Mouse (Mus musculus): ENCODE measurements around the gene Egfl8. TPM values are rescaled to one million over a fixed set of nuclear protein-coding genes. Genes with fewer than 3 reads are reported as not detected.

Egfl8 gene
- polyA plus RNA-seq, 1 experiment, result 0.03 TPM

- TF ChIP-seq TAL1 (IDR thresholded peaks at IDR 0.05; ENCODE audit: low read length), result no peak
- TF ChIP-seq GATA1 (IDR thresholded peaks at IDR 0.05; ENCODE audit: low read length), result no peak
- Histone ChIP-seq H3K4me3 (replicated peaks) (no peak overlapping the region), H3K9me3 (ENCODE audit: control insufficient read depth, low read length) (no peaks in the 10 kb centered on the region), H3K27me3 (ENCODE audit: control insufficient read depth) (peaks cover 23% of the 10 kb centered on the region), H3K36me3 (ENCODE audit: control insufficient read depth) (no peaks in the 10 kb centered on the region), H3K4me1 (ENCODE audit: control insufficient read depth) (peaks cover 22% of the 10 kb centered on the region)
Observed at GRCm38 (mm10) chr17:34563354-34563753, 52.4 kb downstream of the Egfl8 start.

Other genes starting within 250 kb of the Egfl8 start
- not detected in 2 replicates for gene Btnl1, start 238.8 kb downstream of the Egfl8 start, polyA plus RNA-seq (2012)
- gene BC051142, start 217.2 kb downstream of the Egfl8 start, polyA plus RNA-seq (2012), result not detected in 2 replicates
- 0.02 TPM in 1 of 2 replicates, not detected in the other for gene Btnl4, start 138.7 kb downstream of the Egfl8 start, polyA plus RNA-seq (2012)
- gene Btnl6, start 98.6 kb downstream of the Egfl8 start, polyA plus RNA-seq (2012), result not detected in 2 replicates
- gene Notch4, start 51.7 kb downstream of the Egfl8 start, polyA plus RNA-seq (2012), result 0.16 and 0.17 TPM in 2 replicates
- 1.2 and 1.3 TPM in 2 replicates for gene Gpsm3, start 26.2 kb downstream of the Egfl8 start, polyA plus RNA-seq (2012)
- 11.4 and 11.5 TPM in 2 replicates for gene Pbx2, start 24.7 kb downstream of the Egfl8 start, polyA plus RNA-seq (2012)
- 0.33 and 0.46 TPM in 2 replicates for gene Ager, start 18.1 kb downstream of the Egfl8 start, polyA plus RNA-seq (2012)
- 16.2 and 16.8 TPM in 2 replicates for gene Rnf5, start 12.3 kb downstream of the Egfl8 start, polyA plus RNA-seq (2012)
- gene Agpat1, start 11.7 kb downstream of the Egfl8 start, polyA plus RNA-seq (2012), result 16.1 and 18.7 TPM in 2 replicates
- gene Ppt2, start 12.5 kb upstream of the Egfl8 start, polyA plus RNA-seq (2012), result 1.4 and 1.7 TPM in 2 replicates
- not detected in 2 replicates for gene Prrt1, start 13.6 kb upstream of the Egfl8 start, polyA plus RNA-seq (2012)
- 0.48 and 0.56 TPM in 2 replicates for gene Fkbpl, start 28.8 kb upstream of the Egfl8 start, polyA plus RNA-seq (2012)
- gene Atf6b, start 31.2 kb upstream of the Egfl8 start, polyA plus RNA-seq (2012), result 7.7 and 7.8 TPM in 2 replicates
- under 0.01 TPM in 1 of 2 replicates, not detected in the other for gene Tnxb, start 54.6 kb upstream of the Egfl8 start, polyA plus RNA-seq (2012)
- gene C4b, start 127.9 kb upstream of the Egfl8 start, polyA plus RNA-seq (2012), result 0.05 TPM in 1 of 2 replicates, not detected in the other
- not detected in 2 replicates for gene Cyp21a1, start 188.6 kb upstream of the Egfl8 start, polyA plus RNA-seq (2012)
- 6.3 and 6.7 TPM in 2 replicates for gene Stk19, start 221.0 kb upstream of the Egfl8 start, polyA plus RNA-seq (2012)
- gene Dxo, start 221.0 kb upstream of the Egfl8 start, polyA plus RNA-seq (2012), result 15.3 and 22.0 TPM in 2 replicates
- gene Skiv2l, start 234.2 kb upstream of the Egfl8 start, polyA plus RNA-seq (2012), result 6.7 and 8.9 TPM in 2 replicates
- gene Nelfe, start 234.4 kb upstream of the Egfl8 start, polyA plus RNA-seq (2012), result 30.9 and 32.9 TPM in 2 replicates
- 0.11 TPM in 1 of 2 replicates, not detected in the other for gene Cfb, start 246.5 kb upstream of the Egfl8 start, polyA plus RNA-seq (2012)